Mouse (Mus musculus): ENCODE measurements around the gene AA467197.

The AA467197 gene

GRCm38 (mm10) chr2:122636686-122637085 is at the start of gene AA467197:
AA467197 (plus strand) TSS chr2:122636986.
- DNase-seq (ENCODE audit: low spot score) = no peak

GRCm38 (mm10) chr2:122587861-122588519 is 48.8 kb upstream of the AA467197 start:
- DNase-seq (ENCODE audit: low spot score) = no peak

DNA sequence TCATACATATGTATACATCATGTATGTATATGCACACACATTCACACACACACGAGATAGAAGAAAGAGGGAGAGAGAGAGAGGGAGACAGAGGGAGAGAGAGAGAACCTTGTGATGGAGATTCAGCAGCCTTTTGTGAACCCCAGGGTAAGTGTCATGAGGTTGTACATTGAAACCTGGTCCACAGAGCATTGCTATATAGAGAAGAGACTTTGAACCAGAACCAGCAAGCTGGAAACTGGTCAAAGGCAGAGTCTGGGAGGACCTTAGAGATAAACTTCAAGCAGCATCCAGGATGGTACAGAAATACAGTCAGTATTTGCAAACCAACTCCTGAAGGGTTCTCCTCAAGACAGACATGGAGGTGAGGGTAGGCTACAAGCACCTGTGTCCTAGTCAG is 46.4 kb upstream of the AA467197 start:
- DNase-seq (ENCODE audit: low spot score) = no peak

- DNase-seq (ENCODE audit: low spot score) = no peak
These were observed 45.6 kb upstream of the AA467197 start for GRCm38 (mm10) chr2:122591213-122591612.

DNA sequence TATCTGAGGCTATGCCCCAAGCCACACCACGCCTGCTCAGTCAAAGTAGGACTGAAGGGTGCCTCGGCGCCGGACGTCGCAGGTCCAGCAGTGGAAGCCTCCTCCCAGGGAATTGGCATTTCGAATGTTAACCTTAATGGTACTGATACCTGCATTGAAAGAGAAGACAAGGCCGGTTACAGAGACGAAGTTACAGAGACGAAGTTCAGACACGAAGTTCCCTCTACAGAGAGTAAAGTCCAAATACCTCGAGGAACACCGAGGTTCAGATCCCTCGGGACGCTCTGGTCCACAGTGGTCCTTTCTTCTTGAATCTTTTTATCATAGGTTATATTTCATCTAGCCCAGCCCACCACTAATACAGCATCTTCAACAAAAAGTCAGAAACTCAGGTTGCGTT is 41.3 kb upstream of the AA467197 start:
- DNase-seq (ENCODE audit: low spot score) = no peak

DNA sequence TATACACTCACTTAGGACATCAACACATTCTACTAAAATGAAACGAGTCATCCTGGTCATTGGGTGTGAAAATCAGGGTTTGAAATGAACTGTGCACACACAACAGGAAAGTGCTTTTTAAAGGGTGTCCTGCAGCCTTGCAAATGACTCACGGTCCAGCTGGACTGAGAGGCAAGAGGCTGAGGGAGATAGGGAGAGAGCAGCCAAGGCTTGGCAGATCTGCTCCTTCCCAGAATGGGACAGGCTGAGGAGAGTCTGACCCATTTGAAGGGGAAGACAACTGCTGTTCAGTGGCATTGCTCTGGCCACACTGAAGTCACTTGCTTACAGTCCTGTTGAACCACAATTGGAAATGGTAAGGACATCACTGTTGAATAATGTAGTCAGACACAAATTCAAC is 37.0 kb upstream of the AA467197 start:
- no peak for DNase-seq (ENCODE audit: low spot score)

DNA sequence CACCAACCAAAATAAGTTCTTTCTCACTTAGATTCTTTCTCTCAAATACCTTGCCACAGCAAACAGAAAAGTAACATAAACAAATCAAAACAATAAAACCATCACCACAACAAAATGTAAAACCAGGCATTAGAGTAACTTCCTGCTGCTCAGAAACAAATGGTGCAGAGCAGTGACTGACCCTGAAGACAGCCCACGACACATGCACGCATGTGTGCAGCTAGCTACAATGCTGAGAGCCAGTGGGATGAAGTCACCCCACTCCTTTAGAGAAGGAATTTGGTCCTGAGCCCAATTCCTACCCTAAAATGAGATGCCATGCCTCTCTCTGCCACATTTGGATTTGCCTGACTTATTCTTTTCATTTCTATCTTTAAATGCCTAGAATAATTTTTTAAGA is 35.4 kb upstream of the AA467197 start:
- no peak for DNase-seq (ENCODE audit: low spot score)

- DNase-seq (ENCODE audit: low spot score) = no peak
These were observed 31.0 kb upstream of the AA467197 start for GRCm38 (mm10) chr2:122605829-122606228.

- DNase-seq (ENCODE audit: low spot score) = no peak
These were observed 28.0 kb upstream of the AA467197 start for GRCm38 (mm10) chr2:122608820-122609219.

- DNase-seq (ENCODE audit: low spot score) = peak; percentile 87
These were observed 25.8 kb upstream of the AA467197 start, which contains the start of gene Gatm for GRCm38 (mm10) chr2:122610746-122611653. Gatm (minus strand) TSS chr2:122611303.

- DNase-seq (ENCODE audit: low spot score) = no peak
These were observed 25.2 kb upstream of the AA467197 start for GRCm38 (mm10) chr2:122611654-122611973.

DNA sequence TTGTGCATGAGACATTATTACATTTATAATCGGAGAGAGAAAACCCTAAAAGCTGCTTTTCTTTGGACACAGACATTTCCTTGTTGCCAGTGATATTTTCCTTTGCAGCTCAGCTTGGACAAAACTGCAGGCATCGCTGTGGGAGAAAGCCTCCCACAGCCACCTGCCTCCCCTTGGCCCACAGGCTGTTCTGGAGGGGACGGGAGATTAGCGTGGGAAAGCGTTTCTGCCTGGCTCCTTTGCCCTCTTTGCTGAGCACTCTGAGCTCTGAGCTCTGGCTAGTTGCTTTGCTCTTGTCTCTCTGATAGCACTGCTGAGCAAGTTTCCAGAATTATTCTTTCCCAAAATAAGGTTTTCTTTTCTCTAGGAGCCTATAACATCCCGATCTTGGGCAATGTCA is 20.5 kb upstream of the AA467197 start:
- DNase-seq (ENCODE audit: low spot score) = no peak

DNA sequence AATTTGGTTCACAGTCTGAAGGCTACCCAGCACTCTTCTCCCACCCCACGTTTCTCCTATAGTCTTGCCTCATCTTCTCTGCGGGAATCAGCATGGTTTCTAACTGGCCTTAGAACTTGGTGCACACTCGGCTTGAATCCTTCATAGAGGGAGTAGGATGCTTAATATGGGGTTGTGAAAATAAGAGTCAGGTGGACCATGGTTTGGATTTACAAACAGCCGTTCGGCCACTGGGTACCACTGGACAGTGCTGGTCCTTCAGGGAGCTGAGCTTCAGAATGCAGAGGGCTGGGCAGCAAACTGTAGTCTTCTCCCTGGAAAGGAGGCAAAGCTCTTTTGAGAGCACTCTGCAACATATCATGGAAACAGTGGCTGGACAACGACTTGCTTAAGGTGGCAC is 19.0 kb upstream of the AA467197 start:
- no peak for DNase-seq (ENCODE audit: low spot score)

DNA sequence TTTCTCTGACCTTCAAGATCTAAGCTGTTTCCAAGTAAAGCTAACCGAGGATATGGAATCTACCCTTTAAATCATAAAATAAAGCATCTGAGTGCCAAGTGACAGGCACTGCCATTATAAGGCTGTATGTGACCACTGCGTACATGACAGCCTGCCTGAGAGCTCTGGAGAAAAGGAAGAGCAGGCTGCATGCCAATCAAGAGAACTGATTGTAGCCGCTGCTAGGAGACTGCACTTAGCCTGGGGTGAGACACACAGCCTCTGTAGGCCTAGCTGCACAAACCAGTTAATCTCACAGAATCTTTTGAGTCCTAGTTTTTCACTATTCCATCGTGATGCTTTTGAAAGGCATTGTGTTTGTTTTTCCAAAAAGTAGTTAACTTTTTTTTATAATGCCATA is 18.1 kb upstream of the AA467197 start:
- DNase-seq (ENCODE audit: low spot score) = peak; percentile 37

- no peak for DNase-seq (ENCODE audit: low spot score)
These were observed 15.3 kb upstream of the AA467197 start for GRCm38 (mm10) chr2:122621337-122622110.

DNA sequence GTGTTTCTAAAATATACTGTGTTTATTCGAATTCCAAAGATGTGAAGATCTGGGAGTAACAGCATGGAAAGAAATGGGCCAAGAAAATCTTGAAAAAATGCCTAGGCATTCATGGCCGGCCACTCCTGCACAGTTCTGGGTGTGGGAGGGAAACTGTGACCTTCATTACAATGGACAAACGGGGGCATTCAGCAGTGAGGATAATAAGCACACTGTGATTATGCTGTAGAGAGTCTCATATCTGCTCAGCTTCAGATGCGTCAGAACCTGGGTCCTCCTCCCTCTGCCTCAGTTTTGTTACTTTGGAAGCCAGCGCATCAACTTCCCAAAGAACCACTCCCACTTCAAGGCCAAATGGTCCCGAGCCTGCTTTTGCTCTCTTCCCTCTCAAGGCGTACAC is 10.9 kb upstream of the AA467197 start:
- no peak for DNase-seq (ENCODE audit: low spot score)

DNA sequence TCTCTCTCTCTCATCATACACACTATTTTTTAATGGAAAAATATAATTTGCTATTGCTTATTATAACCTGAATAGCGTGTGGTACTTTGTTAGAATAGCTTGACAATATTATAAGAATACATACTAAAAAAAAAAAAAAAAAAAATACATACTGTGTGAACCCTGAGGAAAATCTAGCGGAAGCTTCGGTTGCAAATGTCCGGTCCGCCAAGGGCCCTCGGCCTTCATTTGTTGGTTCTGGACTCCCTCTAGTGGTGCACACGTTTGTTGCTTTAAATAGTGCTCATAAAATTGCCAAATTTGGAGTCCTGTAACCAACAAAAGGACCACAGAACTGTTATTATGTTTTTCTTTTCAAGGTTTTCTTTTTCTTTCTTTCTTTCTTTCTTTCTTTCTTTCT is 7.8 kb upstream of the AA467197 start:
- peak; percentile 91 for DNase-seq (ENCODE audit: low spot score)

GRCm38 (mm10) chr2:122629871-122630270 is 6.9 kb upstream of the AA467197 start:
- DNase-seq (ENCODE audit: low spot score) = no peak

- peak; percentile 92 for DNase-seq (ENCODE audit: low spot score)
These were observed 6.1 kb upstream of the AA467197 start for GRCm38 (mm10) chr2:122630465-122631225.

- DNase-seq (ENCODE audit: low spot score) = peak; percentile 76
These were observed 5.5 kb upstream of the AA467197 start for GRCm38 (mm10) chr2:122631226-122631801.

GRCm38 (mm10) chr2:122637526-122637997 is 776 bp downstream of the AA467197 start:
- DNase-seq (ENCODE audit: low spot score) = peak; percentile 88

Data from embryo, embryonic 10 days (tissue).